ENCODE assay signal across 12 mouse cellular contexts in the genomic region with DNA sequence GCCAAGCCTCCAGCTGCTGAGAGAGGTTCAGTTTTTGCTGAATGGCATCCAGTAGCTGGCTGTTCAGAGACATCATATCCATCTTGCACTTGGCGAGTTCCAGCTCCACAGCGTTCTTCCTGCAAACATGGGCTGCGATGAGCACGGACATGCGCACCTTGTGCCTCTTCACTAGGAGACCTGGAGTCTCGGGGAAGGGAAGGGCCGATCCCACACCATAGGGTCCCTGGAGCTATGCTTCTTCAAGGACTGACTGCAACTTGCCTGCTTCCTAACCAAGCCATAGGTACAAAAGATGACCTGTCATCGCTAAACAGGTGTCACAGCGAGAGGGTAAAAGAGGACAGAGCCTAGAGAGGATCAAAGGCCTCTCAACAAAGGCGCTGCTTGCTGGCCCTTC. TPM values are rescaled to one million over a fixed set of nuclear protein-coding genes. Genes with fewer than 3 reads are reported as not detected.
DNase-seq lines count a peak whose midpoint lies in the region; ATAC-seq lines count a peak whose summit lies in the region.
"Had no signal": no experiment of that assay in that cellular context is flagged by ENCODE, and none has a peak within 500 bp of the region (broad histone marks: within the 10 kb centered on the region; RNA-seq: fewer than 3 reads in every experiment).

No protein-coding gene starts in this region.

- H3K27ac ChIP-seq in heart, embryonic 10.5 days, result peak overlapping the region; percentile 4; the same call in 1 of the 2 replicates
- H3K27ac ChIP-seq in liver, embryonic 12.5 days, result no peak overlapping the region

- peaks cover 5% of the 10 kb centered on the region; the same call in 1 of the 2 replicates for H3K27me3 ChIP-seq in heart, embryonic 10.5 days (ENCODE audit: insufficient read depth, poor library complexity, severe bottlenecking)
- H3K27me3 ChIP-seq in megakaryocyte, embryonic 14.5 days (replicated peaks), result peaks cover 17% of the 10 kb centered on the region
- no peaks in the 10 kb centered on the region for H3K27me3 ChIP-seq in liver, embryonic 12.5 days (replicated peaks)

- peak overlapping the region; percentile 77 for H3K4me2 ChIP-seq in liver, embryonic 12.5 days

- peak overlapping the region; percentile 63 for H3K9ac ChIP-seq in liver, embryonic 12.5 days

- DNase-seq in heart, embryonic 10.5 days (ENCODE audit: low spot score), result no peak
- DNase-seq in heart, adult 9 months (ENCODE audit: low spot score in 2 of 2), result no peak
- no peak for DNase-seq in urinary bladder, postnatal 10 days (ENCODE audit: low spot score)
- DNase-seq in gastrocnemius, postnatal 4 days (ENCODE audit: low spot score in 2 of 2), result no peak
- DNase-seq in retina, embryonic 14.5 days (ENCODE audit: low spot score), result no peak
- DNase-seq: kidney, postnatal 4 days; lung, postnatal 36 days; right cerebral cortex, postnatal 4 days; thymus, postnatal 25 days had no signal

- H3K4me3 ChIP-seq in heart, embryonic 10.5 days, result no peak overlapping the region
- peak overlapping the region; percentile 93 for H3K4me3 ChIP-seq in megakaryocyte, embryonic 14.5 days (replicated peaks)
- no peak overlapping the region for H3K4me3 ChIP-seq in liver, embryonic 12.5 days

- H3K4me1 ChIP-seq in heart, embryonic 10.5 days, result peaks cover 36% of the 10 kb centered on the region
- H3K4me1 ChIP-seq in megakaryocyte, embryonic 14.5 days, result peaks cover 46% of the 10 kb centered on the region
- H3K4me1 ChIP-seq in liver, embryonic 12.5 days, result peaks cover 21% of the 10 kb centered on the region

- H3K36me3 ChIP-seq in heart, embryonic 10.5 days, result peaks cover 17% of the 10 kb centered on the region
- peaks cover 45% of the 10 kb centered on the region for H3K36me3 ChIP-seq in megakaryocyte, embryonic 14.5 days (replicated peaks; ENCODE audit: low read length)
- H3K36me3 ChIP-seq in liver, embryonic 12.5 days, result peaks cover 21% of the 10 kb centered on the region

- 85% methylated on average over 10 of the region's 10 CpGs for WGBS in heart, embryonic 10.5 days
- 89% methylated on average over 10 of the region's 10 CpGs for WGBS in liver, embryonic 12.5 days (ENCODE audit: insufficient replicate concordance)

- no peaks in the 10 kb centered on the region for H3K9me3 ChIP-seq in heart, embryonic 10.5 days
- no peaks in the 10 kb centered on the region for H3K9me3 ChIP-seq in megakaryocyte, embryonic 14.5 days
- H3K9me3 ChIP-seq in liver, embryonic 12.5 days (replicated peaks), result no peaks in the 10 kb centered on the region

- no peak for ATAC-seq in megakaryocyte, adult 5-6 weeks (ENCODE audit: poor library complexity, severe bottlenecking)
- no peak for ATAC-seq in liver, embryonic 12.5 days

RNA-seq across cellular contexts. Expression of a gene that starts 20.1 kb away (rescaled TPM):
- 16.5 and 18.8 TPM in 2 replicates for polyA plus RNA-seq in heart, embryonic 10.5 days (2016; fragmentation: Nextera tagmentation; extraction: Ambion mirVana)
- 29.5 and 94.9 TPM in 2 replicates for polyA plus RNA-seq in megakaryocyte, embryonic 14.5 days (2012; ENCODE audit: insufficient read depth, low replicate concordance)
- total RNA-seq in megakaryocyte, adult 5-6 weeks (2015), result 36.4 and 44.0 TPM in 2 replicates
- total RNA-seq in megakaryocyte, adult 5-6 weeks (2017), result 39.9 and 43.8 TPM in 2 replicates
- 21.9 and 22.5 TPM in 2 replicates for polyA plus RNA-seq in liver, embryonic 12.5 days (2016; fragmentation: Nextera tagmentation; extraction: Ambion mirVana)
- total RNA-seq in gastrocnemius, postnatal 4 days (2021), result 10 to 100 TPM; 43.1 to 46.8 TPM
